Mouse (Mus musculus) CD4-positive naive resting alpha-beta T cell, adult 76 days (primary cell): ENCODE measurements around the gene Ptchd3. TPM values are rescaled to one million over a fixed set of nuclear protein-coding genes. Genes with fewer than 3 reads are reported as not detected.

Experiments
- total RNA-seq: library from RNA; stranded (reverse); gene quantifications from one replicate; pipeline ENCODE4 v1.2.4, GENCODE M21; 2023

Gene Ptchd3
- not detected for total RNA-seq

DNA sequence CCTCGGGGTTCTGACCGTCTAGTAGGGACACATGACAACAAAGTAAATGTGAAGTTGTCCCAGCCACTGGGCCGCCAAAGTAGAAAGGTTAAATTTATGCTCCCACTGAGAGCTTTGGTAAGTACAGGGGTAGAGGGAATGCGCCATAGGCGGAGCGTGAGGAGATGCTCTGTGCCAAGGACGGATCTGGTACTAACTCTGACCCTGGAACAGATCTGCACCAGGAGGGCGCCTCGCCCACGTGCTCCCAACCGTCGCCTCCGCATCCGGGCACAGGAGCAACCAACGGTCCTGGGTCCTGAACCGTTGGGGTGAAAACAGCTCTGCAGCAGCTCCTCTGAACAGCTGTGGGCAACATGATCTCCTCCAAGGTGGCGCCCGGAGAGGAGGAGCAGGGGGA is at the start of gene Ptchd3:
TSS of gene Ptchd3 (plus strand) at position 301 of the 400 bp plus-strand sequence.

Other genes with a start within 250 kb of the Ptchd3 start
- 14.2 TPM for gene B3gntl1, start 157.1 kb upstream of the Ptchd3 start, total RNA-seq
- 4.3 TPM for gene Metrnl, start 128.7 kb upstream of the Ptchd3 start, total RNA-seq